Mouse (Mus musculus) hindbrain, embryonic 14.5 days (tissue): Measurements from ENCODE around the gene Ccdc144b. TPM values are rescaled to one million over a fixed set of nuclear protein-coding genes. Genes with fewer than 3 reads are reported as not detected.
A peak's percentile ranks its signal among the peaks of the same experiment; 100 is the strongest.

Experiments
- ATAC-seq: fragments of 200-750 bp; cut with Nextera tagmentation; 2 replicates; pipeline ENCODE4 v1.8.0; 2017; ENCODE audit warnings: moderate number of reproducible peaks, mild to moderate bottlenecking, moderate TSS enrichment, moderate library complexity; ENCODE audit not compliant: low FRiP score
- DNase-seq: peaks from one replicate; pipeline ENCODE4 v3.0.0-alpha.2; 2015; ENCODE audit warnings: low spot score
- H3K27ac ChIP-seq: fragments of 300-500 bp; sonication (generic); 2 replicates; pipeline ENCODE4 v1.5.1; 2014; ENCODE audit warnings: mild to moderate bottlenecking, moderate library complexity
- H3K27me3 ChIP-seq: fragments of 300-500 bp; sonication (generic); 2 replicates; pipeline ENCODE4 v1.6.1; 2014; ENCODE audit warnings: mild to moderate bottlenecking, low read length, mixed read lengths; ENCODE audit not compliant: control insufficient read depth, insufficient read depth
- H3K36me3 ChIP-seq: fragments of 300-500 bp; sonication (generic); replicated peaks from 2 replicates; pipeline ENCODE4 v1.6.1; 2014; ENCODE audit not compliant: control insufficient read depth, insufficient read depth
- H3K4me1 ChIP-seq: fragments of 300-500 bp; sonication (generic); replicated peaks from 2 replicates; pipeline ENCODE4 v1.6.1; 2014; ENCODE audit warnings: antibody characterized with exemption, low read length, mixed read lengths; ENCODE audit not compliant: control insufficient read depth, insufficient read depth
- H3K4me2 ChIP-seq: fragments of 300-500 bp; sonication (generic); replicated peaks from 2 replicates; pipeline ENCODE4 v1.6.1; 2014; ENCODE audit warnings: mild to moderate bottlenecking, moderate library complexity
- H3K4me3 ChIP-seq: fragments of 300-500 bp; sonication (generic); replicated peaks from 2 replicates; pipeline ENCODE4 v1.5.1; 2014; ENCODE audit warnings: mild to moderate bottlenecking, low read length
- H3K9ac ChIP-seq: fragments of 300-500 bp; sonication (generic); 2 replicates; pipeline ENCODE4 v1.6.1; 2014
- H3K9me3 ChIP-seq: fragments of 300-500 bp; sonication (generic); 2 replicates; pipeline ENCODE4 v1.6.1; 2016; ENCODE audit warnings: low read length; ENCODE audit not compliant: control insufficient read depth
- WGBS: fragments of 180-500 bp; shearing (Covaris S2); extraction: QIAGEN DNeasy Blood & Tissue Kit; methylation state at CpG from one replicate; pipeline ENCODE4 v1.1.7; 2014; 5-methylcytosine and 5-hydroxymethylcytosine counted together
- polyA plus RNA-seq: library from polyadenylated mRNA; unstranded; fragments of >200 nt; fragmentation: Nextera tagmentation; extraction: Ambion mirVana; gene quantifications from 2 replicates; pipeline ENCODE4 v1.2.1, GENCODE M21; 2014

The Ccdc144b gene
- polyA plus RNA-seq, 1 experiment from 2014 or later = not detected

- peak within 1 kb of the TSS; percentile 63 for H3K4me3 ChIP-seq
- 4% methylated on average over 39 of the region's 39 CpGs for WGBS
- H3K27ac ChIP-seq = peak within 1 kb of the TSS; percentile 92
- no peaks in the 10 kb centered on the region for H3K9me3 ChIP-seq
- H3K27me3 ChIP-seq = no peaks in the 10 kb centered on the region
- peak; percentile 94 for DNase-seq
- H3K36me3 ChIP-seq = peaks cover 2% of the 10 kb centered on the region; the same call in 1 of the 2 replicates
- peak within 1 kb of the TSS; percentile 64 for H3K4me2 ChIP-seq
- peaks cover 11% of the 10 kb centered on the region; the same call in 1 of the 2 replicates for H3K4me1 ChIP-seq
- ATAC-seq = peak; percentile 100
- peak within 1 kb of the TSS; percentile 74 for H3K9ac ChIP-seq
Measured at GRCm38 (mm10) chr3:36000275-36001239, 52.8 kb downstream of the Ccdc144b start, which contains the start of gene Mccc1. Gene Mccc1 (minus strand): TSS chr3:36000678.

- Histone ChIP-seq H3K27me3 (no peaks in the 10 kb centered on the region), H3K4me1 (peaks cover 11% of the 10 kb centered on the region; the same call in 1 of the 2 replicates), H3K9ac (no peak overlapping the region), H3K4me2 (no peak overlapping the region), H3K4me3 (no peak overlapping the region), H3K36me3 (peaks cover 45% of the 10 kb centered on the region), H3K27ac (no peak overlapping the region), H3K9me3 (no peaks in the 10 kb centered on the region)
- 58% methylated on average over 11 of the region's 11 CpGs for WGBS
- DNase-seq (no peak), ATAC-seq (no peak)
Measured at GRCm38 (mm10) chr3:35994552-35995531, 58.5 kb downstream of the Ccdc144b start.

- H3K27me3 ChIP-seq = no peaks in the 10 kb centered on the region
- H3K9ac ChIP-seq = no peak overlapping the region
- no peaks in the 10 kb centered on the region for H3K9me3 ChIP-seq
- H3K4me3 ChIP-seq = no peak overlapping the region
- no peak overlapping the region for H3K27ac ChIP-seq
- ATAC-seq (no peak), DNase-seq (no peak)
- H3K4me1 ChIP-seq = no peaks in the 10 kb centered on the region
- no peak overlapping the region for H3K4me2 ChIP-seq
- 95% methylated on average over 7 of the region's 7 CpGs for WGBS
- H3K36me3 ChIP-seq = peaks cover 85% of the 10 kb centered on the region
Measured at GRCm38 (mm10) chr3:35990715-35991114, 62.6 kb downstream of the Ccdc144b start.

- 98% methylated on average over 6 of the region's 6 CpGs for WGBS
- H3K36me3 ChIP-seq = peaks cover 85% of the 10 kb centered on the region
- H3K27ac ChIP-seq = no peak overlapping the region
- H3K27me3 ChIP-seq = no peaks in the 10 kb centered on the region
- no peak for DNase-seq
- no peak overlapping the region for H3K4me2 ChIP-seq
- no peaks in the 10 kb centered on the region for H3K9me3 ChIP-seq
- ATAC-seq = no peak
- no peak overlapping the region for H3K9ac ChIP-seq
- H3K4me3 ChIP-seq = no peak overlapping the region
- no peaks in the 10 kb centered on the region for H3K4me1 ChIP-seq
Measured at GRCm38 (mm10) chr3:35988031-35988430, 65.3 kb downstream of the Ccdc144b start.

- Histone ChIP-seq H3K27ac (no peak overlapping the region), H3K4me3 (no peak overlapping the region), H3K9ac (no peak overlapping the region), H3K27me3 (no peaks in the 10 kb centered on the region), H3K4me2 (no peak overlapping the region), H3K9me3 (no peaks in the 10 kb centered on the region), H3K36me3 (peaks cover 94% of the 10 kb centered on the region), H3K4me1 (no peaks in the 10 kb centered on the region)
- no peak for DNase-seq
- WGBS = 96% methylated on average over 6 of the region's 6 CpGs
- no peak for ATAC-seq
Measured at GRCm38 (mm10) chr3:35986266-35986665, 67.1 kb downstream of the Ccdc144b start.

GRCm38 (mm10) chr3:35973551-35973950 is 79.8 kb downstream of the Ccdc144b start:
- DNase-seq (peak; percentile 29), ATAC-seq (no peak)
- H3K36me3 ChIP-seq = peaks cover 76% of the 10 kb centered on the region
- no peaks in the 10 kb centered on the region for H3K27me3 ChIP-seq
- no peaks in the 10 kb centered on the region for H3K9me3 ChIP-seq
- H3K4me1 ChIP-seq = no peaks in the 10 kb centered on the region
- WGBS = 72% methylated on average over 7 of the region's 7 CpGs
- no peak overlapping the region for H3K4me2 ChIP-seq
- H3K27ac ChIP-seq = no peak overlapping the region
- no peak overlapping the region for H3K4me3 ChIP-seq
- H3K9ac ChIP-seq = no peak overlapping the region

- 84% methylated on average over 4 of the region's 4 CpGs for WGBS
- Histone ChIP-seq H3K4me1 (no peaks in the 10 kb centered on the region), H3K4me3 (no peak overlapping the region), H3K9me3 (no peaks in the 10 kb centered on the region), H3K36me3 (peaks cover 75% of the 10 kb centered on the region), H3K27me3 (no peaks in the 10 kb centered on the region), H3K4me2 (no peak overlapping the region), H3K27ac (no peak overlapping the region), H3K9ac (no peak overlapping the region)
- ATAC-seq (peak; percentile 60; the same call in 1 of the 2 replicates), DNase-seq (peak; percentile 36)
Measured at GRCm38 (mm10) chr3:35972985-35973384, 80.4 kb downstream of the Ccdc144b start.

- H3K36me3 ChIP-seq = peaks cover 71% of the 10 kb centered on the region
- DNase-seq = no peak
Measured at GRCm38 (mm10) chr3:35971149-35971548, 82.2 kb downstream of the Ccdc144b start.

GRCm38 (mm10) chr3:35970441-35970840 is 82.9 kb downstream of the Ccdc144b start:
- no peaks in the 10 kb centered on the region for H3K4me1 ChIP-seq
- H3K27me3 ChIP-seq = no peaks in the 10 kb centered on the region
- peaks cover 66% of the 10 kb centered on the region for H3K36me3 ChIP-seq
- H3K27ac ChIP-seq = no peak overlapping the region
- no peak overlapping the region for H3K9ac ChIP-seq
- no peak overlapping the region for H3K4me3 ChIP-seq
- ATAC-seq (no peak), DNase-seq (no peak)
- no peak overlapping the region for H3K4me2 ChIP-seq
- H3K9me3 ChIP-seq = no peaks in the 10 kb centered on the region
- 85% methylated on average over 4 of the region's 4 CpGs for WGBS

More at GRCm38 (mm10) chr3:35971149-35971548, 82.2 kb downstream of the Ccdc144b start:
- Histone ChIP-seq H3K4me1 (no peaks in the 10 kb centered on the region), H3K9ac (no peak overlapping the region), H3K27ac (no peak overlapping the region), H3K9me3 (no peaks in the 10 kb centered on the region), H3K4me3 (no peak overlapping the region), H3K4me2 (no peak overlapping the region), H3K27me3 (no peaks in the 10 kb centered on the region)
- 94% methylated on average over 12 of the region's 12 CpGs for WGBS
- ATAC-seq = no peak
